Mouse (Mus musculus): ENCODE data around the gene Macc1.

- peak; percentile 27; the same call in 1 of the 2 replicates for TF ChIP-seq ZC3H11A (IDR thresholded peaks at IDR 0.05; ENCODE audit: borderline replicate concordance, low read depth, low read length)
- no peak for TF ChIP-seq HCFC1 (IDR thresholded peaks at IDR 0.05; ENCODE audit: borderline replicate concordance, insufficient read depth, low read length)
- no peak for TF ChIP-seq CHD2 (IDR thresholded peaks at IDR 0.05; ENCODE audit: low read depth, low read length)
- no peak for TF ChIP-seq MAFK (IDR thresholded peaks at IDR 0.05; ENCODE audit: insufficient read depth, low read depth, low read length)
Observed at GRCm38 (mm10) chr12:119470260-119470659, 156.2 kb downstream of the Macc1 start.
